Mouse (Mus musculus): Measurements from ENCODE around the gene Lcorl. TPM values are rescaled to one million over a fixed set of nuclear protein-coding genes. Genes with fewer than 3 reads are reported as not detected.
A peak's percentile ranks its signal among the peaks of the same experiment; 100 is the strongest.

The Lcorl gene
- polyA plus RNA-seq (2012; rRNA removed), result 1.9 and 2.9 TPM in 2 replicates

DNA sequence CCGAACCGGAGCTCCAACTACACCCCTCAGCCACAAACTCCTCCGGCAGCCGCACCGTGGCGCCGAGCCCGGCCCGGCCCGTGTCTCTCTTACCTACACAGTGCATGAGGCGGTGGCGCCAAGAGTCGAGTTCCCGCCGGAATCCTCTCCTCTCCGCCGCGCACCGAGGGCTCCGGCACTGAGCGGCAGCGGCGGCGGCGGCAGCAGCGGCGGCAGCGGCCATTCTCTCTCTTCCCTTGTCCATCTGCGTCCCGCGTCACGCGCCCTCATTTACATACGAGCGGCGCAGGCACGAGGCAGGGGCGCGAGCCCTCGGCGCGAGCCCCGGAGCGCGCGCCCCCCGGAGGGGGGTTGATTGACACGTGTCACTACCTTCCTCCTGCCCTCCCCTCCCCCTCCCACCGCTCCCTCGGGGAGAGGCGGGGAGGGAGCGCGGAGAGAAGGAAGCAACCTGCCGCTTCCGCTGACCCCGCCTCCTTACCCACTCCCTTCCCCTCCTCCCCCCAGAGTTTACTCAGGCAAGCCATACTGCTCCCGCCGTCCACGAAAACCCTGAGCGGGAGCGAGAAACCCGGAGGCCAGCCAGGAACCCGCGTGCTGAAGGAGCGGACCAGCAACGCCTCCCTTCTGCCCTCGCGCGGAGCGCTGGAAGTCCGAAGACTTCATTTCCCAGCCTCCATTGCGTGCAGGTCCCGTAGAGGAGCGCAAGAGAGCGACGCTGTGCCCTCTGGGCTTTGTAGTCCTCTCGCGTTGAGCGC, at the start of gene Lcorl:
TSS of gene Lcorl (minus strand) at position 362 of the 758 bp plus-strand sequence.
- TF ChIP-seq POLR2A (IDR thresholded peaks at IDR 0.05; ENCODE audit: control insufficient read depth, extremely low read depth, insufficient read depth, low read length, poor library complexity), result 0 out of 2 replicates have a peak, but pooled peaks have one; percentile 30
- no peak for TF ChIP-seq CTCF (IDR thresholded peaks at IDR 0.05; ENCODE audit: borderline replicate concordance, control insufficient read depth, extremely low read depth, insufficient read depth, low read length, poor library complexity)
- Histone ChIP-seq H3K4me3 (ENCODE audit: control insufficient read depth, insufficient read depth, low read length) (peak within 1 kb of the TSS; percentile 82), H3K4me1 (replicated peaks; ENCODE audit: control insufficient read depth, insufficient read depth, low read length) (peaks cover 3% of the 10 kb centered on the region; the same call in 1 of the 2 replicates), H3K36me3 (ENCODE audit: control insufficient read depth, insufficient read depth, low read length) (no peaks in the 10 kb centered on the region), H3K27me3 (ENCODE audit: control insufficient read depth, insufficient read depth, low read length) (no peaks in the 10 kb centered on the region), H3K27ac (ENCODE audit: control insufficient read depth, insufficient read depth, low read length) (peak within 1 kb of the TSS; percentile 76)
- under 1% methylated on average over 76 of the region's 79 CpGs for WGBS
- peak; percentile 95 for DNase-seq

DNA sequence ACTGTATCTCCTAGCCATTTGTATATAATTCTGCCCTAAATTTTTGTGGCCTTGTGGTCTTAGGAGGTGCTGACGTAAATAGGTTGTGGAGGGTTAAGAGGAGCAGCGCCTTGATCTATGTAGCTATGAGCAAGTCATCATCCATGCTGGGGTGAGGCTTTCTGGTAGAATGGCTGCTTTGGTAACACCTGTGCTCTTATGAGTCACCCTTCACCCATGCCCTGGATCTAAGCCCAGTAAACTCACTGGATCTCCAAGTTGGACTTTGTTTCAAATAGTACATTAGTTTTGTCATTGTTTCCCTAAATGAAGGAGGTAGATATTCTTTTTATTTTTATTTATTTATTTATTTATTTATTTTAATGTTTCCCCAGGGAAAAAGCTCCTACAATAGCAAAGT, 47.3 kb upstream of the Lcorl start:
- H3K27me3 ChIP-seq (ENCODE audit: control insufficient read depth, insufficient read depth, low read length), result no peaks in the 10 kb centered on the region
- DNase-seq, result no peak
- no peaks in the 10 kb centered on the region for H3K36me3 ChIP-seq (ENCODE audit: control insufficient read depth, insufficient read depth, low read length)
- WGBS, result 98% methylated on average over 2 of the region's 2 CpGs
- TF ChIP-seq POLR2A (IDR thresholded peaks at IDR 0.05; ENCODE audit: control insufficient read depth, extremely low read depth, insufficient read depth, low read length, poor library complexity) (no peak), CTCF (IDR thresholded peaks at IDR 0.05; ENCODE audit: borderline replicate concordance, control insufficient read depth, extremely low read depth, insufficient read depth, low read length, poor library complexity) (no peak)
- no peak overlapping the region for H3K27ac ChIP-seq (ENCODE audit: control insufficient read depth, insufficient read depth, low read length)
- no peaks in the 10 kb centered on the region for H3K4me1 ChIP-seq (replicated peaks; ENCODE audit: control insufficient read depth, insufficient read depth, low read length)
- H3K4me3 ChIP-seq (ENCODE audit: control insufficient read depth, insufficient read depth, low read length), result no peak overlapping the region

DNA sequence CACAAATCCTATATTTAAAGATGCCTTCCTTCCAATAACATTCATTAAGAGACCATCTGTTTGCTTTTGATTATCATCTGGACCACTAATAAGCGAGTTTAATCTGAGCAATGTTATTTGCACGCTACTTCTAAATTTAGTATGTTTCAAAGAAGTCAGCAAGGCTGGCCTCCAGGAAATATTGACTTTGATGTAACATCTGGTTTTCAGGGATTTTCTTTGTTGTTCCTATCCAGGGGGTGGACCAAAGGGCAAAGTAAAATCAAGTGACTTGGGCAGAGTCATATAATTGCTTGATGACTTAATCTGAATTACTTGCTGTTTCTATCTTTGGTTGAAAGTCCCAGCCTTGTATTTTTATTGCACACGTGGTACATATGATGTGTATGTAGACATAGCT, 45.8 kb upstream of the Lcorl start:
- Histone ChIP-seq H3K27me3 (ENCODE audit: control insufficient read depth, insufficient read depth, low read length) (no peaks in the 10 kb centered on the region), H3K4me1 (replicated peaks; ENCODE audit: control insufficient read depth, insufficient read depth, low read length) (no peaks in the 10 kb centered on the region), H3K27ac (ENCODE audit: control insufficient read depth, insufficient read depth, low read length) (no peak overlapping the region), H3K4me3 (ENCODE audit: control insufficient read depth, insufficient read depth, low read length) (no peak overlapping the region), H3K36me3 (ENCODE audit: control insufficient read depth, insufficient read depth, low read length) (no peaks in the 10 kb centered on the region)
- TF ChIP-seq POLR2A (IDR thresholded peaks at IDR 0.05; ENCODE audit: control insufficient read depth, extremely low read depth, insufficient read depth, low read length, poor library complexity) (no peak), CTCF (IDR thresholded peaks at IDR 0.05; ENCODE audit: borderline replicate concordance, control insufficient read depth, extremely low read depth, insufficient read depth, low read length, poor library complexity) (no peak)
- 89% methylated on average over 3 of the region's 3 CpGs for WGBS
- DNase-seq, result no peak

DNA sequence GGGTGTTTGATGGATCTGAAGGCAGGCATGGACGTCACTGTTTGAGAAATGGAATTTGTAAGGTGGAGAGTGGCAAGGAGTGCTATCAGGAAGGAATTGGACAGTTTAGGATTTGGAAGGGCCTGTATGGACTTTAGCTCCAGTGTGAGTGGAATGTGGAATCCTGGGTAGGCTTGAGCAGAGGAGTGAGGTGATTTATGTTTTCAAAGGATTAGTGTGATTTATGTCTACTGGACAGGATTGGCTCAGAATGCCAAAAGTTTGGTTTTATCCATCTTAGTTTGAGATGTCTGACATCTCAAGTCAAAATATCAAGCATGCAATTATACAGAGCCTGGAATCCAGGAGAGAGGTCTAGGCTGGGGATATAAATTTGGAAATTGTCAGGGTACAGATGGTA, 37.9 kb upstream of the Lcorl start:
- Histone ChIP-seq H3K36me3 (ENCODE audit: control insufficient read depth, insufficient read depth, low read length) (no peaks in the 10 kb centered on the region), H3K4me1 (replicated peaks; ENCODE audit: control insufficient read depth, insufficient read depth, low read length) (no peaks in the 10 kb centered on the region), H3K4me3 (ENCODE audit: control insufficient read depth, insufficient read depth, low read length) (no peak overlapping the region), H3K27me3 (ENCODE audit: control insufficient read depth, insufficient read depth, low read length) (no peaks in the 10 kb centered on the region), H3K27ac (ENCODE audit: control insufficient read depth, insufficient read depth, low read length) (no peak overlapping the region)
- TF ChIP-seq POLR2A (IDR thresholded peaks at IDR 0.05; ENCODE audit: control insufficient read depth, extremely low read depth, insufficient read depth, low read length, poor library complexity), result no peak
- TF ChIP-seq CTCF (IDR thresholded peaks at IDR 0.05; ENCODE audit: borderline replicate concordance, control insufficient read depth, extremely low read depth, insufficient read depth, low read length, poor library complexity), result no peak
- 88% methylated on average over 1 of the region's 1 CpGs for WGBS
- no peak for DNase-seq

DNA sequence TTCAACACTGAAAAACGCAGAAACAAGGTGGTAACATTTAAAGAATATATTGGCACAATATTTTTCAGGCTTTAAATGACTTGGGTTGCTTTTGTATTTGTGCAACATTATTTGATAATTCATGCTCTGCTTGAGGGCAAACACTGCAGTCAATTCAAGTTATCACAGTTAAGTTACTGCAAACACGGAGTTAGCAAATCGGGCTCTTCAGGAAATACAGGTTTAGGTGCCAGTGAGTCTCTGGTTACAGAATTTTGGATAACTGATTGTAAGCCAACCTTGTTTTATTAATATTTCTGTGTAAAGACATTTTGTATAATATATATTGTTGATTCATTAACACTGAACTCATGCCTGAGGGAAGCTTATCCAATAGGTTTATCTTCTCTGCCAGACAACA, 36.3 kb upstream of the Lcorl start:
- H3K4me1 ChIP-seq (replicated peaks; ENCODE audit: control insufficient read depth, insufficient read depth, low read length), result no peaks in the 10 kb centered on the region
- no peak for DNase-seq
- WGBS, result 94% methylated on average over 3 of the region's 3 CpGs
- H3K36me3 ChIP-seq (ENCODE audit: control insufficient read depth, insufficient read depth, low read length), result no peaks in the 10 kb centered on the region
- H3K27me3 ChIP-seq (ENCODE audit: control insufficient read depth, insufficient read depth, low read length), result no peaks in the 10 kb centered on the region
- TF ChIP-seq POLR2A (IDR thresholded peaks at IDR 0.05; ENCODE audit: control insufficient read depth, extremely low read depth, insufficient read depth, low read length, poor library complexity), result no peak
- no peak for TF ChIP-seq CTCF (IDR thresholded peaks at IDR 0.05; ENCODE audit: borderline replicate concordance, control insufficient read depth, extremely low read depth, insufficient read depth, low read length, poor library complexity)
- H3K27ac ChIP-seq (ENCODE audit: control insufficient read depth, insufficient read depth, low read length), result no peak overlapping the region
- H3K4me3 ChIP-seq (ENCODE audit: control insufficient read depth, insufficient read depth, low read length), result no peak overlapping the region

DNA sequence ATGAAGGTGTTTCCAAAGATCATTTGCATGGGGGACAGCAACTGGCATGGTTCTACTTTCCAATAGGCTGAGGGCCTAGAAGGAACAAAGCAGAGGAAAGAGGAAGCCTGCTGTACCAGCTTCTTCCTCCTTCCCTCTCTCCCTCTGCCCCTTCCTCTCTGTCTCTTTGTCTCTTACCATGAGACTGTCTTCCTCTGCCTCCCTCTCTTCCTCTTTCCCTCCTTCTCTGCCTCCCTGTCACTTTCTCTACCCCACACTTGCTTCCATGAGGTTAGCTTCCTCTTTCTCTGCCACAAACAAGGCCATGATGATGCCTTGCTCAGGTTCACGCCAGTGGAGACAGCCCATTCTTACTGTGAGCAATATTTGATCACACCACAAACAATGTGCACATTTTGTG, 18.9 kb upstream of the Lcorl start:
- TF ChIP-seq POLR2A (IDR thresholded peaks at IDR 0.05; ENCODE audit: control insufficient read depth, extremely low read depth, insufficient read depth, low read length, poor library complexity) (no peak), CTCF (IDR thresholded peaks at IDR 0.05; ENCODE audit: borderline replicate concordance, control insufficient read depth, extremely low read depth, insufficient read depth, low read length, poor library complexity) (no peak)
- Histone ChIP-seq H3K4me1 (replicated peaks; ENCODE audit: control insufficient read depth, insufficient read depth, low read length) (no peaks in the 10 kb centered on the region), H3K27ac (ENCODE audit: control insufficient read depth, insufficient read depth, low read length) (no peak overlapping the region), H3K27me3 (ENCODE audit: control insufficient read depth, insufficient read depth, low read length) (no peaks in the 10 kb centered on the region), H3K4me3 (ENCODE audit: control insufficient read depth, insufficient read depth, low read length) (no peak overlapping the region), H3K36me3 (ENCODE audit: control insufficient read depth, insufficient read depth, low read length) (no peaks in the 10 kb centered on the region)
- 73% methylated on average over 1 of the region's 1 CpGs for WGBS
- no peak for DNase-seq

All from thymus, adult 2 months (tissue).